Mouse (Mus musculus) embryonic facial prominence, embryonic 10.5 days (tissue): ENCODE measurements around the gene Kdelc1. TPM values are rescaled to one million over a fixed set of nuclear protein-coding genes. Genes with fewer than 3 reads are reported as not detected.

Experiments used
- DNase-seq: peaks from one replicate; pipeline ENCODE4 v3.0.0-alpha.2; 2017; ENCODE audit warnings: low spot score
- H3K27ac ChIP-seq: fragments of 300-500 bp; sonication (generic); replicated peaks from 2 replicates; pipeline ENCODE4 v1.5.1; 2016; ENCODE audit warnings: mild to moderate bottlenecking
- H3K27me3 ChIP-seq: fragments of 300-500 bp; sonication (generic); replicated peaks from 2 replicates; pipeline ENCODE4 v1.6.1; 2016; ENCODE audit warnings: low read depth, mild to moderate bottlenecking; ENCODE audit not compliant: poor library complexity, severe bottlenecking
- H3K36me3 ChIP-seq: fragments of 300-500 bp; sonication (generic); replicated peaks from 2 replicates; pipeline ENCODE4 v1.6.1; 2016; ENCODE audit warnings: mild to moderate bottlenecking, moderate library complexity
- H3K4me1 ChIP-seq: fragments of 300-500 bp; sonication (generic); 2 replicates; pipeline ENCODE4 v1.6.1; 2016
- H3K4me3 ChIP-seq: fragments of 300-500 bp; sonication (generic); 2 replicates; pipeline ENCODE4 v1.5.1; 2016; ENCODE audit warnings: mild to moderate bottlenecking, moderate library complexity
- H3K9me3 ChIP-seq: fragments of 300-500 bp; sonication (generic); 2 replicates; pipeline ENCODE4 v1.6.1; 2016; ENCODE audit warnings: mild to moderate bottlenecking
- WGBS: fragments of 180-500 bp; shearing (Covaris S2); methylation state at CpG from one replicate; pipeline ENCODE4 v1.1.7; 2016; 5-methylcytosine and 5-hydroxymethylcytosine counted together
- polyA plus RNA-seq: library from polyadenylated mRNA; unstranded; fragments of >200 nt; fragmentation: Nextera tagmentation; extraction: Ambion mirVana; gene quantifications from 2 replicates; pipeline ENCODE4 v1.2.1, GENCODE M21; 2016

Kdelc1 gene
- polyA plus RNA-seq, 1 experiment from 2014 or later = 70.1 TPM

GRCm38 (mm10) chr1:44122256-44122655, 3.6 kb upstream of the Kdelc1 start:
- no peaks in the 10 kb centered on the region for H3K27me3 ChIP-seq
- H3K9me3 ChIP-seq = no peaks in the 10 kb centered on the region
- peaks cover 47% of the 10 kb centered on the region for H3K36me3 ChIP-seq
- H3K4me3 ChIP-seq = no peak overlapping the region
- WGBS = 85% methylated on average over 3 of the region's 3 CpGs
- no peak overlapping the region for H3K27ac ChIP-seq
- peaks cover 21% of the 10 kb centered on the region for H3K4me1 ChIP-seq
- DNase-seq = no peak

GRCm38 (mm10) chr1:44120074-44120406, 1.4 kb upstream of the Kdelc1 start:
- DNase-seq = no peak
- peak overlapping the region; percentile 78 for H3K4me3 ChIP-seq
- no peaks in the 10 kb centered on the region for H3K27me3 ChIP-seq
- H3K27ac ChIP-seq = peak overlapping the region; percentile 95
- H3K36me3 ChIP-seq = peaks cover 43% of the 10 kb centered on the region
- WGBS = 3% methylated on average over 6 of the region's 6 CpGs
- H3K9me3 ChIP-seq = no peaks in the 10 kb centered on the region
- peaks cover 21% of the 10 kb centered on the region for H3K4me1 ChIP-seq

GRCm38 (mm10) chr1:44119201-44120073, 829 bp upstream of the Kdelc1 start:
- Histone ChIP-seq H3K4me1 (peaks cover 21% of the 10 kb centered on the region), H3K4me3 (peak overlapping the region; percentile 78), H3K27ac (peak overlapping the region; percentile 95), H3K36me3 (peaks cover 43% of the 10 kb centered on the region), H3K9me3 (no peaks in the 10 kb centered on the region), H3K27me3 (no peaks in the 10 kb centered on the region)
- WGBS = under 1% methylated on average over 43 of the region's 43 CpGs
- peak; percentile 89 for DNase-seq

GRCm38 (mm10) chr1:44117571-44117970, 1.0 kb downstream of the Kdelc1 start:
- no peak for DNase-seq
- Histone ChIP-seq H3K36me3 (peaks cover 46% of the 10 kb centered on the region), H3K4me1 (peaks cover 21% of the 10 kb centered on the region), H3K27ac (peak overlapping the region; percentile 95), H3K27me3 (no peaks in the 10 kb centered on the region), H3K9me3 (no peaks in the 10 kb centered on the region), H3K4me3 (peak overlapping the region; percentile 78)

- 15% methylated on average over 5 of the region's 5 CpGs for WGBS
- H3K9me3 ChIP-seq = no peaks in the 10 kb centered on the region
- H3K27me3 ChIP-seq = no peaks in the 10 kb centered on the region
- H3K36me3 ChIP-seq = peaks cover 43% of the 10 kb centered on the region
- peaks cover 13% of the 10 kb centered on the region for H3K4me1 ChIP-seq
- H3K27ac ChIP-seq = peak overlapping the region; percentile 93
- DNase-seq = peak; percentile 21
- peak overlapping the region; percentile 78 for H3K4me3 ChIP-seq
These were observed 15.7 kb downstream of the Kdelc1 start for GRCm38 (mm10) chr1:44102939-44103338.

GRCm38 (mm10) chr1:44102259-44102717, 16.3 kb downstream of the Kdelc1 start, which contains the start of gene Tex30:
Tex30 (minus strand) TSS chr1:44102441.
- peaks cover 43% of the 10 kb centered on the region for H3K36me3 ChIP-seq
- H3K27ac ChIP-seq = peak within 1 kb of the TSS; percentile 93
- H3K27me3 ChIP-seq = no peaks in the 10 kb centered on the region
- peak within 1 kb of the TSS; percentile 78 for H3K4me3 ChIP-seq
- under 1% methylated on average over 55 of the region's 55 CpGs for WGBS
- H3K4me1 ChIP-seq = peaks cover 13% of the 10 kb centered on the region
- no peaks in the 10 kb centered on the region for H3K9me3 ChIP-seq
- DNase-seq = peak; percentile 97

- H3K36me3 ChIP-seq = peaks cover 43% of the 10 kb centered on the region
- peak overlapping the region; percentile 93 for H3K27ac ChIP-seq
- H3K4me3 ChIP-seq = peak overlapping the region; percentile 78
- H3K9me3 ChIP-seq = no peaks in the 10 kb centered on the region
- under 1% methylated on average over 55 of the region's 55 CpGs for WGBS
- H3K27me3 ChIP-seq = no peaks in the 10 kb centered on the region
- peaks cover 13% of the 10 kb centered on the region for H3K4me1 ChIP-seq
- peak; percentile 59 for DNase-seq
These were observed 17.0 kb downstream of the Kdelc1 start for GRCm38 (mm10) chr1:44101448-44102225.

GRCm38 (mm10) chr1:44064625-44065024, 54.0 kb downstream of the Kdelc1 start:
- Histone ChIP-seq H3K4me1 (no peaks in the 10 kb centered on the region), H3K27ac (no peak overlapping the region), H3K27me3 (no peaks in the 10 kb centered on the region), H3K9me3 (0 out of 2 replicates have a peak, but pooled peaks cover 2% of the 10 kb centered on the region), H3K36me3 (no peaks in the 10 kb centered on the region), H3K4me3 (no peak overlapping the region)
- WGBS = 0% methylated on average over 1 of the region's 1 CpGs
- DNase-seq = no peak

- no peaks in the 10 kb centered on the region for H3K27me3 ChIP-seq
- H3K36me3 ChIP-seq = no peaks in the 10 kb centered on the region
- H3K4me3 ChIP-seq = no peak overlapping the region
- 0 out of 2 replicates have a peak, but pooled peaks cover under 1% of the 10 kb centered on the region for H3K9me3 ChIP-seq
- no peak overlapping the region for H3K27ac ChIP-seq
- no peaks in the 10 kb centered on the region for H3K4me1 ChIP-seq
- no peak for DNase-seq
- 96% methylated on average over 6 of the region's 6 CpGs for WGBS
These were observed 55.2 kb downstream of the Kdelc1 start for GRCm38 (mm10) chr1:44063439-44063838.

GRCm38 (mm10) chr1:44061836-44062235, 56.8 kb downstream of the Kdelc1 start, which contains the start of gene Gm8251:
Gm8251 (minus strand) TSS chr1:44061936.
- no peaks in the 10 kb centered on the region for H3K36me3 ChIP-seq

GRCm38 (mm10) chr1:44057805-44058204, 60.8 kb downstream of the Kdelc1 start:
- H3K27me3 ChIP-seq = no peaks in the 10 kb centered on the region
- no peaks in the 10 kb centered on the region for H3K9me3 ChIP-seq
- H3K27ac ChIP-seq = no peak overlapping the region
- WGBS = 82% methylated on average over 3 of the region's 3 CpGs
- DNase-seq = no peak
- no peaks in the 10 kb centered on the region for H3K4me1 ChIP-seq
- no peaks in the 10 kb centered on the region for H3K36me3 ChIP-seq
- no peak overlapping the region for H3K4me3 ChIP-seq

More at GRCm38 (mm10) chr1:44061836-44062235, 56.8 kb downstream of the Kdelc1 start, which contains the start of gene Gm8251:
- Histone ChIP-seq H3K27ac (no peak within 1 kb of the TSS), H3K27me3 (no peaks in the 10 kb centered on the region), H3K4me3 (no peak within 1 kb of the TSS), H3K9me3 (no peaks in the 10 kb centered on the region), H3K4me1 (no peaks in the 10 kb centered on the region)
- 93% methylated on average over 2 of the region's 2 CpGs for WGBS
- DNase-seq = no peak
